9 mouse cellular contexts compared by ENCODE assay signal in the genomic region with DNA sequence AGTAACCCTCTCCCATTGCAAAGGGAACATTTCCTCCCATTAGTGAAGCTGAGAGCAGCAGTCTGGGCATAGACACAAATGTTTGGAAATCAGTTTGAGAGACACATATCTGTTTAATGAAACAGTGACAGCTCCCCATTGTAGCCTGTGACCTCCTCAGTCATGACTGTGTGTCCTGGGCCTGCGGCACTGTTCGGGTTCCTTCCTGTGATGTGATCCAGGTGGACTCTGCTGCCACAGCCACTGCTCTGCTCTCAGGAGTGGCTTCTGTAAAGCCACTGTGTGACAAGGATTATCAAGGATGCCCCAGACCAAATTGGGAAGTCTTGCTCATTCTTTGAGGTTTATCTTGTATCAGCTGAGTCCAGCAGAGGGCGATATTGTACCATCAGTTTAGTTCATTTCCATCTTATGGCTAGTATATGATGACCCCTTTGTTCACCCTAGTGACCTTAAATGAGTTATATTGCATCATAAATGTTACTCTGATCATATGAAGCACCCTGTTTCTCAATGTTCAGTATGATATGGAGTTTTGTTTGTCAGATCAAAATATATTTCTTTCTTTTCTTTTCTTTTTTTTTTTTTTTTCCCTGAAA. TPM values are rescaled to one million over a fixed set of nuclear protein-coding genes. Genes with fewer than 3 reads are reported as not detected.
DNase-seq lines count a peak whose midpoint lies in the region; ATAC-seq and TF ChIP-seq lines count a peak whose summit lies in the region.
"Had no signal": no experiment of that assay in that cellular context is flagged by ENCODE, and none has a peak within 500 bp of the region (broad histone marks: within the 10 kb centered on the region; RNA-seq: fewer than 3 reads in every experiment).

No protein-coding gene starts in this region.

- no peak overlapping the region for H3K9ac ChIP-seq in forebrain, postnatal 0 days
- H3K9ac ChIP-seq in intestine, embryonic 16.5 days (ENCODE audit: low read depth, low read length), result no peak overlapping the region
- no peak overlapping the region for H3K9ac ChIP-seq in limb, embryonic 13.5 days

- H3K4me1 ChIP-seq in forebrain, postnatal 0 days (ENCODE audit: insufficient read depth), result no peaks in the 10 kb centered on the region
- no peaks in the 10 kb centered on the region for H3K4me1 ChIP-seq in intestine, embryonic 16.5 days (ENCODE audit: control insufficient read depth, insufficient read depth, low read length)
- H3K4me1 ChIP-seq in limb, embryonic 13.5 days, result no peaks in the 10 kb centered on the region

- H3K36me3 ChIP-seq in forebrain, postnatal 0 days (ENCODE audit: insufficient read depth), result peaks cover 62% of the 10 kb centered on the region
- H3K36me3 ChIP-seq in intestine, embryonic 16.5 days (ENCODE audit: control insufficient read depth, insufficient read depth, low read length), result peaks cover 5% of the 10 kb centered on the region; the same call in 1 of the 2 replicates
- peaks cover 61% of the 10 kb centered on the region for H3K36me3 ChIP-seq in limb, embryonic 13.5 days

- DNase-seq in right cerebral cortex, adult 18-20 months, result peak; percentile 63
- DNase-seq in right cerebral cortex, postnatal 25 days, result no peak
- peak; percentile 63 for DNase-seq in c-Kit-positive CD71-positive TER-119-negative erythroid progenitor cells, embryonic 14.5 days (ENCODE audit: low read depth)
- peak; percentile 77 for DNase-seq in forebrain, postnatal 0 days
- peak; percentile 39 to 57 for DNase-seq in monocyte, adult 2 months (ENCODE audit: low read depth in 1 of 2, low spot score in 2 of 2)
- peak; percentile 20 for DNase-seq in testis, postnatal 14 days (ENCODE audit: low spot score)

- no peaks in the 10 kb centered on the region for H3K27me3 ChIP-seq in forebrain, postnatal 0 days (ENCODE audit: insufficient read depth, low read length)
- H3K27me3 ChIP-seq in intestine, embryonic 16.5 days (replicated peaks; ENCODE audit: control insufficient read depth, insufficient read depth, low read length), result no peaks in the 10 kb centered on the region
- no peaks in the 10 kb centered on the region for H3K27me3 ChIP-seq in limb, embryonic 13.5 days

- 56% methylated on average over 3 of the region's 3 CpGs for WGBS in forebrain, postnatal 0 days
- 40% methylated on average over 3 of the region's 3 CpGs for whole genome bisulfite sequencing in intestine, embryonic 16.5 days
- WGBS in limb, embryonic 13.5 days, result 41% methylated on average over 3 of the region's 3 CpGs

- H3K4me3 ChIP-seq in forebrain, postnatal 0 days (ENCODE audit: low read depth, low read length), result no peak overlapping the region
- H3K4me3 ChIP-seq in intestine, embryonic 16.5 days (ENCODE audit: low read length), result no peak overlapping the region
- no peak overlapping the region for H3K4me3 ChIP-seq in limb, embryonic 13.5 days
- H3K4me3 ChIP-seq: erythroblast, embryonic 14.5 days had no signal

- ATAC-seq in forebrain, postnatal 0 days, result 0 out of 2 replicates have a peak, but pooled peaks have one; percentile 25
- 0 out of 2 replicates have a peak, but pooled peaks have one; percentile 33 for ATAC-seq in intestine, embryonic 16.5 days
- ATAC-seq in limb, embryonic 13.5 days (ENCODE audit: low FRiP score, low read depth), result peak; percentile 36; the same call in 1 of the 2 replicates

- no peak overlapping the region for H3K4me2 ChIP-seq in forebrain, postnatal 0 days (ENCODE audit: low read depth)
- no peak overlapping the region for H3K4me2 ChIP-seq in intestine, embryonic 16.5 days (ENCODE audit: low read depth, low read length)
- H3K4me2 ChIP-seq in limb, embryonic 13.5 days (replicated peaks), result no peak overlapping the region

- H3K27ac ChIP-seq in forebrain, postnatal 0 days (ENCODE audit: low read depth, low read length), result no peak overlapping the region
- no peak overlapping the region for H3K27ac ChIP-seq in intestine, embryonic 16.5 days (ENCODE audit: low read length)
- no peak overlapping the region for H3K27ac ChIP-seq in limb, embryonic 13.5 days

- no peaks in the 10 kb centered on the region for H3K9me3 ChIP-seq in forebrain, postnatal 0 days (ENCODE audit: low read length)
- H3K9me3 ChIP-seq in intestine, embryonic 16.5 days (ENCODE audit: control insufficient read depth, low read length), result no peaks in the 10 kb centered on the region
- no peaks in the 10 kb centered on the region for H3K9me3 ChIP-seq in limb, embryonic 13.5 days

- TF ChIP-seq CTCF in forebrain, postnatal 0 days (IDR thresholded peaks at IDR 0.05; ENCODE audit: low read depth), result peak; percentile 80

RNA-seq across cellular contexts. Expression of gene Pex13, which starts 13.4 kb away (rescaled TPM):
- total RNA-seq in forebrain, postnatal 0 days (2014; rRNA removed), result 23.5 and 25.1 TPM in 2 replicates
- 24.9 and 26.0 TPM in 2 replicates for polyA plus RNA-seq in forebrain, postnatal 0 days (2015; fragmentation: Nextera tagmentation; extraction: Ambion mirVana)
- 30.4 and 33.0 TPM in 2 replicates for polyA plus RNA-seq in intestine, embryonic 16.5 days (2015; fragmentation: Nextera tagmentation; extraction: Ambion mirVana)
- polyA plus RNA-seq in limb, embryonic 13.5 days (2015; fragmentation: Nextera tagmentation; extraction: Ambion mirVana), result 37.5 and 41.7 TPM in 2 replicates

RNA-seq across cellular contexts. Expression of gene Pus10, which starts 13.7 kb away (rescaled TPM):
- 17.8 and 18.0 TPM in 2 replicates for total RNA-seq in forebrain, postnatal 0 days (2014; rRNA removed)
- 6.8 and 9.0 TPM in 2 replicates for polyA plus RNA-seq in forebrain, postnatal 0 days (2015; fragmentation: Nextera tagmentation; extraction: Ambion mirVana)
- polyA plus RNA-seq in intestine, embryonic 16.5 days (2015; fragmentation: Nextera tagmentation; extraction: Ambion mirVana), result 20.5 and 20.9 TPM in 2 replicates
- polyA plus RNA-seq in limb, embryonic 13.5 days (2015; fragmentation: Nextera tagmentation; extraction: Ambion mirVana), result 24.4 and 27.5 TPM in 2 replicates

RNA-seq across cellular contexts. Expression of gene 0610010F05Rik, which starts 45.7 kb away (rescaled TPM):
- 128 and 140 TPM in 2 replicates for total RNA-seq in forebrain, postnatal 0 days (2014; rRNA removed)
- 114 and 126 TPM in 2 replicates for polyA plus RNA-seq in forebrain, postnatal 0 days (2015; fragmentation: Nextera tagmentation; extraction: Ambion mirVana)
- 18.3 and 18.7 TPM in 2 replicates for polyA plus RNA-seq in intestine, embryonic 16.5 days (2015; fragmentation: Nextera tagmentation; extraction: Ambion mirVana)
- polyA plus RNA-seq in limb, embryonic 13.5 days (2015; fragmentation: Nextera tagmentation; extraction: Ambion mirVana), result 23.4 and 24.1 TPM in 2 replicates
